Mouse (Mus musculus) lung, embryonic 16.5 days (tissue): ENCODE data around the gene Cope. TPM values are rescaled to one million over a fixed set of nuclear protein-coding genes. Genes with fewer than 3 reads are reported as not detected.

Experiments used
- polyA plus RNA-seq: library from polyadenylated mRNA; unstranded; fragments of >200 nt; fragmentation: Nextera tagmentation; extraction: Ambion mirVana; gene quantifications from 2 replicates; pipeline ENCODE4 v1.2.1, GENCODE M21; 2015

Cope gene
- polyA plus RNA-seq, 1 experiment from 2014 or later = 325 TPM

Other genes starting within 250 kb of the Cope start
- gene Tm6sf2, start 229.6 kb upstream of the Cope start, polyA plus RNA-seq = 0.94 and 1.2 TPM in 2 replicates
- gene Hapln4, start 219.1 kb upstream of the Cope start, polyA plus RNA-seq = 0.06 TPM in 1 of 2 replicates, not detected in the other
- gene Ncan, start 181.6 kb upstream of the Cope start, polyA plus RNA-seq = 0.21 and 0.59 TPM in 2 replicates
- 29.6 and 31.1 TPM in 2 replicates for gene Nr2c2ap, start 171.2 kb upstream of the Cope start, polyA plus RNA-seq
- gene Rfxank, start 163.4 kb upstream of the Cope start, polyA plus RNA-seq = 21.1 and 21.2 TPM in 2 replicates
- gene Borcs8, start 163.0 kb upstream of the Cope start, polyA plus RNA-seq = 53.0 and 56.6 TPM in 2 replicates
- 0.29 and 0.38 TPM in 2 replicates for gene Mef2b, start 162.8 kb upstream of the Cope start, polyA plus RNA-seq
- gene Tmem161a, start 130.2 kb upstream of the Cope start, polyA plus RNA-seq = 68.8 and 69.9 TPM in 2 replicates
- gene Slc25a42, start 90.2 kb upstream of the Cope start, polyA plus RNA-seq = 5.1 and 5.2 TPM in 2 replicates
- gene Sugp2, start 68.3 kb upstream of the Cope start, polyA plus RNA-seq = 29.9 and 30.9 TPM in 2 replicates
- gene Armc6, start 68.1 kb upstream of the Cope start, polyA plus RNA-seq = 22.4 and 24.5 TPM in 2 replicates
- 60.0 and 66.8 TPM in 2 replicates for gene Homer3, start 19.7 kb upstream of the Cope start, polyA plus RNA-seq
- 39.6 and 44.8 TPM in 2 replicates for gene Ddx49, start within 50 bp of the Cope start, polyA plus RNA-seq
- gene Cers1, start 13.3 kb downstream of the Cope start, polyA plus RNA-seq = 2.4 and 3.0 TPM in 2 replicates
- 0.40 and 1.4 TPM in 2 replicates for gene Gdf1, start 27.3 kb downstream of the Cope start, polyA plus RNA-seq
- 8.7 and 10.5 TPM in 2 replicates for gene Upf1, start 50.8 kb downstream of the Cope start, polyA plus RNA-seq
- gene Comp, start 71.0 kb downstream of the Cope start, polyA plus RNA-seq = 0.68 and 0.75 TPM in 2 replicates
- gene Crtc1, start 137.1 kb downstream of the Cope start, polyA plus RNA-seq = 13.9 and 15.4 TPM in 2 replicates
- gene Klhl26, start 174.4 kb downstream of the Cope start, polyA plus RNA-seq = 28.8 and 29.4 TPM in 2 replicates
- 5.6 and 7.0 TPM in 2 replicates for gene Tmem59l, start 184.8 kb downstream of the Cope start, polyA plus RNA-seq
- 166 and 169 TPM in 2 replicates for gene Crlf1, start 190.6 kb downstream of the Cope start, polyA plus RNA-seq
- gene Rex1bd, start 204.2 kb downstream of the Cope start, polyA plus RNA-seq = 125 and 133 TPM in 2 replicates
- gene Uba52, start 208.3 kb downstream of the Cope start, polyA plus RNA-seq = 917 and 987 TPM in 2 replicates
- gene Fkbp8, start 225.2 kb downstream of the Cope start, polyA plus RNA-seq = 300 and 319 TPM in 2 replicates
- gene Kxd1, start 225.4 kb downstream of the Cope start, polyA plus RNA-seq = 54.0 and 55.3 TPM in 2 replicates
- gene Ell, start 236.9 kb downstream of the Cope start, polyA plus RNA-seq = 19.8 and 21.4 TPM in 2 replicates